Mouse (Mus musculus) hindbrain, embryonic 14.5 days (tissue): ENCODE results near the gene H2al1n. TPM values are rescaled to one million over a fixed set of nuclear protein-coding genes. Genes with fewer than 3 reads are reported as not detected.
"Not testable (repeated sequence)": the region's sequence is repeated elsewhere in the genome, so short reads cannot be mapped to it uniquely, and the experiment has no call there.

Source experiments
- ATAC-seq: fragments of 200-750 bp; cut with Nextera tagmentation; 2 replicates; pipeline ENCODE4 v1.8.0; 2017; ENCODE audit warnings: moderate number of reproducible peaks, mild to moderate bottlenecking, moderate TSS enrichment, moderate library complexity; ENCODE audit not compliant: low FRiP score
- DNase-seq: peaks from one replicate; pipeline ENCODE4 v3.0.0-alpha.2; 2015; ENCODE audit warnings: low spot score
- H3K27ac ChIP-seq: fragments of 300-500 bp; sonication (generic); 2 replicates; pipeline ENCODE4 v1.5.1; 2014; ENCODE audit warnings: mild to moderate bottlenecking, moderate library complexity
- H3K27me3 ChIP-seq: fragments of 300-500 bp; sonication (generic); 2 replicates; pipeline ENCODE4 v1.6.1; 2014; ENCODE audit warnings: mild to moderate bottlenecking, low read length, mixed read lengths; ENCODE audit not compliant: control insufficient read depth, insufficient read depth
- H3K36me3 ChIP-seq: fragments of 300-500 bp; sonication (generic); replicated peaks from 2 replicates; pipeline ENCODE4 v1.6.1; 2014; ENCODE audit not compliant: control insufficient read depth, insufficient read depth
- H3K4me1 ChIP-seq: fragments of 300-500 bp; sonication (generic); replicated peaks from 2 replicates; pipeline ENCODE4 v1.6.1; 2014; ENCODE audit warnings: antibody characterized with exemption, low read length, mixed read lengths; ENCODE audit not compliant: control insufficient read depth, insufficient read depth
- H3K4me2 ChIP-seq: fragments of 300-500 bp; sonication (generic); replicated peaks from 2 replicates; pipeline ENCODE4 v1.6.1; 2014; ENCODE audit warnings: mild to moderate bottlenecking, moderate library complexity
- H3K4me3 ChIP-seq: fragments of 300-500 bp; sonication (generic); replicated peaks from 2 replicates; pipeline ENCODE4 v1.5.1; 2014; ENCODE audit warnings: mild to moderate bottlenecking, low read length
- H3K9ac ChIP-seq: fragments of 300-500 bp; sonication (generic); 2 replicates; pipeline ENCODE4 v1.6.1; 2014
- H3K9me3 ChIP-seq: fragments of 300-500 bp; sonication (generic); 2 replicates; pipeline ENCODE4 v1.6.1; 2016; ENCODE audit warnings: low read length; ENCODE audit not compliant: control insufficient read depth
- whole genome bisulfite sequencing: fragments of 180-500 bp; shearing (Covaris S2); extraction: QIAGEN DNeasy Blood & Tissue Kit; methylation state at CpG from one replicate; pipeline ENCODE4 v1.1.7; 2014; 5-methylcytosine and 5-hydroxymethylcytosine counted together
- polyA plus RNA-seq: library from polyadenylated mRNA; unstranded; fragments of >200 nt; fragmentation: Nextera tagmentation; extraction: Ambion mirVana; gene quantifications from 2 replicates; pipeline ENCODE4 v1.2.1, GENCODE M21; 2014

Gene H2al1n
- polyA plus RNA-seq: not detected in 2 replicates

DNA sequence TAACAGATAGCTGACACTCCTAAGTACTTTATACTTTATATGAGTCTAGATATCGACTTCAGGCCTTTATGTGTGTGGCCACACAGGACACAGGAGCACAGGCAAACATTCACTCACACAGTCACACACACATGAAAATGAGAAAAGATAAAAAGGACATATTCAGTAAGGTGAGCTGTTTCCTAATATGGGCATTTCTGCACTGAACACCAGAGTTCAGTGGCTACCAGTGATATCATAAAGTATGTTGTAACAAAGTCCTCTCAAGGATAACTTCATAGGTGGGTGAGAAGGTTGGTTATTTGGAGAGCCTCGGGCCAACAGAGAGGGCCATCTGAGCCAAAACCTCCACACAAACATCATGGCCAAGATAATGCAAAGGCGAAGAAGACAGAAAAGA lies at the start of gene H2al1n:
H2al1n (plus strand) TSS at position 301 of the 400 bp plus-strand sequence.
- not testable (repeated sequence) for H3K27me3 ChIP-seq, H3K4me1 ChIP-seq, H3K9ac ChIP-seq, H3K36me3 ChIP-seq, H3K4me3 ChIP-seq, H3K27ac ChIP-seq, H3K9me3 ChIP-seq, H3K4me2 ChIP-seq, ATAC-seq, DNase-seq
- WGBS: 86% methylated on average over 3 of the region's 3 CpGs

DNA sequence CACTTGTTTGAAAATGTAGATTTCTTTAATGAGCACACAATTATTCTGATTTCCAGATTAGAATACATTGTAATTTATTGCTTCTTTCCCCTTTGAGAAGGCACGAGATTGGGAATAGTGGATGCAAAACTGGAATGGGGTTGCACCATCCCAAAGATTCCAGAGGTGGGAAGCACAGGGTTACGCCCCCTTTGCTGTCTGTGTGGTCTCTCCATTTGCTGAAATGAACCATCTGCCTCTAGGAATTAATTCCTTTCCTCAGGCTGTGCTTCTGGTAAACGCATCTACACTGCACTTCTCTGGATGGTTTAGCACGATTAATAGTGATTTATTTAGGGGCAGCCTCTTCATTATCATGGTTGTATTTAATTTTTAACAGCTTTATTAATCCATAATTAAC lies 11.7 kb upstream of the H2al1n start:
- no peak for DNase-seq

DNA sequence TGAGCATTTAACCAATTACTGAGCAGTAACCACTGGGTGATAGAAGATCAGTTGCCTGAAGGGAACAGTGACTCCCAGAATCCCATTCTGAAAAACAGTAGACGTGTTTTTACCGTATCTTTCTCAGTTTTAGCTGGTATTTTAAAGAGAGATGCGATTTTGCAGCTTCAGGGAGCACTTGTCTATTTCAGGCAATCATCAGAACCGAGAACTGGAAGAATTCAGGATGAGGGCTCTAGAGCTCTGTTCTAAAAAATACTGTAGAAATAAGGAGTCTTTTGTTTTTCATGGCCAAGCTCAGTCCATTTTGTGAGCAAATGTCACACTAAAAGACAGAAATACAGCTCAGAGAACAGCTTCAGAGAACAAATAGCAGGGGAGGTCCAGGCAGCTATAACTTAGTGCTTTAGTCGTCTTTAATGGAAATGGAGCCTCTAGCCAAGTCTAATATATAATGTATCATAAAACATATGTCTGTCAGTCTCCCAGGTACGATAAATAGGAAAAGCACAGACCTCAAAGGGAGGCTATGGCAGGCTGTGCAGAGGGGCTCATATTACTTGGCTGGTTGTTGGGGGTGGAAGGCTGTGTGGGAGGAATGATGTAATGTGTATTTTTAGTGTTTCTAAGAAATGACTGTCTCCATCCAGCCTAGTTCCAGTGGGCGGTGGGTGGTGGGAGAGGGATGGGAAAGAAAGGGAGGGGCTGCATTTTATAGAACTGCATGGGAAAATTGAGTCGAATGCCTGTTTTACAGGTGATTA lies 4.7 kb upstream of the H2al1n start:
- no peak overlapping the region for H3K4me2 ChIP-seq
- no peak overlapping the region for H3K27ac ChIP-seq
- ATAC-seq: no peak
- H3K27me3 ChIP-seq: no peaks in the 10 kb centered on the region
- no peaks in the 10 kb centered on the region for H3K4me1 ChIP-seq
- 75% methylated on average over 8 of the region's 8 CpGs for WGBS
- no peak overlapping the region for H3K4me3 ChIP-seq
- H3K36me3 ChIP-seq: no peaks in the 10 kb centered on the region
- no peaks in the 10 kb centered on the region for H3K9me3 ChIP-seq
- H3K9ac ChIP-seq: no peak overlapping the region
- DNase-seq: no peak

More for the DNA sequence above, 11.7 kb upstream of the H2al1n start:
- no peak overlapping the region for H3K27ac ChIP-seq
- H3K9ac ChIP-seq: no peak overlapping the region
- 71% methylated on average over 4 of the region's 4 CpGs for WGBS
- no peaks in the 10 kb centered on the region for H3K9me3 ChIP-seq
- no peak overlapping the region for H3K4me3 ChIP-seq
- H3K36me3 ChIP-seq: no peaks in the 10 kb centered on the region
- no peak for ATAC-seq
- no peaks in the 10 kb centered on the region for H3K4me1 ChIP-seq
- H3K4me2 ChIP-seq: no peak overlapping the region
- H3K27me3 ChIP-seq: no peaks in the 10 kb centered on the region

DNA sequence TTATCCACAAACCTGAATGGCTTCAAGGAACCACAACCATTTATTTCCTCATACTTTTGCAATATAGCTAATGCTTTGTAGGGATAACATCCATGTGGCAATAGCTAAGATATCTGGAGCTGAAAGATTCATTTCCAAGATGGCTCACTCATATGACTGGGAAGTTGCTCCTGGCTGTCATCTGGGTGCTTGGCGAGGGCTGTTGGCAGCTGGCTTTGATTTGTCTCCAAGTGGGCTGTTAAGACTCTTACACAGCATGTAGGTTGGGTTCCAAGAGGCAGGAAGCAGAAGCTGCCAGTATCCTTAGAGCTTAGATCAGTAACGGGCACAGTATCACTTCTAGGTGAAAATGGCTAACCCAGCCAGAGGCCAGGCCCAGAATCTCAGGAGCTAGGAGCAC lies 18.3 kb downstream of the H2al1n start:
- Histone ChIP-seq H3K27ac (no peak overlapping the region), H3K4me3 (no peak overlapping the region), H3K9me3 (no peaks in the 10 kb centered on the region), H3K36me3 (no peaks in the 10 kb centered on the region), H3K9ac (no peak overlapping the region), H3K4me2 (no peak overlapping the region), H3K27me3 (no peaks in the 10 kb centered on the region), H3K4me1 (no peaks in the 10 kb centered on the region)
- WGBS: 75% methylated on average over 2 of the region's 2 CpGs
- DNase-seq (no peak), ATAC-seq (no peak)

DNA sequence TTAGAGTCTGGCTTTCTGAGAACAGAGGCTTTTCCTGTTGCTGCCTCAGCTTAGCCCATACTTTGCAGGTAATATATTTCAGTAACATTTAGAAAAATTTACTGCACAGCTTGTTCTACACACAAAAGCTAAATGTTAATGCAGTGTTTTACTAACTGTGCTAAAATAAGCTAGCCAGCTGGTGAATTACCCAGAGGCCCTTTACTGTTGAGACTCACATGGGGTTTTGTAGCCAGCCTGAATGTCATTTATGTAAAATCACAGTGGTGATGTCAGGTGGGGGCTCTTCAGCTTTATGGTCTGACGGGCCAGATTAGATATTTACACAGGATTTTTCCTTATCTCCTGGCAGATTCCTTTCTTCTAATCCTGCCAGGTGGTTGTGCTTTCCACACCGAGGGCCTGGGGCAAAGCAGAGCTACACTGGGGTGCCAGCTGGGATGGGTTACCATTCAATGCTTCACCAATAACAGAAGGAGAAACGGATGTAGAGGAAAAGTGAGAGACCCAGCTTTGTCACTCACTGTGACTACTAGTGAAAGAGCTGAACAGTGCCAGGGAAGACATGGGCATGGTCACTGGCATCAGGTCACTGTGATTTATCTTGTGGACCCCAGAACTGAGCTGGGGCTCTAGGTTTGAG lies 48.8 kb downstream of the H2al1n start:
- DNase-seq (no peak), ATAC-seq (no peak)
- Histone ChIP-seq H3K4me3 (no peak overlapping the region), H3K4me1 (no peaks in the 10 kb centered on the region), H3K36me3 (no peaks in the 10 kb centered on the region), H3K9ac (no peak overlapping the region), H3K27me3 (no peaks in the 10 kb centered on the region), H3K4me2 (no peak overlapping the region), H3K9me3 (no peaks in the 10 kb centered on the region), H3K27ac (no peak overlapping the region)
- 79% methylated on average over 3 of the region's 3 CpGs for WGBS
